Mouse (Mus musculus): Measurements from ENCODE around the gene Tiam2.

DNA sequence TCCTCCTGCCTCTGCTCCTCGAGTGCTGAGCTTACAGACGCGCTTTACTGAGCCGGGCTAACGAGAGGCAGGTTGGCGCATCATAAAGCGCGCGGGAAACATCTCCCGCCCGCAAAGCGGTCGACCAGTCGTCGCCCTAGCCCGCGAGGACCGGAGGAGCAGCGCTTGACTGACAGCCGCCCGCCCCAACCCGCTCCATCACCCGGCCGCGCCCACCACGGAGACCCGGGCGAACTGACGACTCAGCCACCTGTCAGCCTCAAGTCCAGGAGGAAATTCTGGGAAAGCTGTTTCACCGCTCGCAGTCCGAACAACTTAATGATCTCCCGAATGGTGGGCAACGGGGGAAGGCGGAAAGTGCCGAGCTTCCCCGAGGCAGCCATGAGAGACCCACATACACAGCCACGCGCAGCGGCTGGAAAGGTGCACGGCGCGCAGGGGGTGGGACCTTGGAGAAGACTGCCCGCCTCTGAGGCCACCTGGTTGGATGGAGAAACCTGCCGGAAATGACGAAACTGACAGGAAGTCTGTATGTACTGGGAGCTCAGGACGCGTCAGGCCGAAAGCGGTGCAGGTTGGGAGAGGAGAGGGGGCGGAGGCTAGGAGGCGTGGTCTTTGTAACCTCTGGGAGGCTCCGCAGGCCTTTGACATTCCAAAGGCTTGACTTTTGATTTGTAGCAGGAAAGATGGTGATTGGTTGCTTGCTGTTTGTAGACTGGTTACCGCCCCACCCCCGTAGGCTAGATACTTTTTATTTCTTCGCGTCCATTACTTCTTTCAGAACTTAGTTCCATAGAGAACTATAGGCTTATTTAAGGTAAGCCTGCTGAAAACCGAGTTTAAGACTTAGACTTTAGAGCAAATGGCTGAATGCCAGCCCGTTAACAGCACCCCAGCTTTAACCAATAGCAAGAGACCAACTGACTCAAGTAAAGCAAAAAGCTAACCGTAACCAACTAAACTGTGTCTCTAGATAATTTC is 231.2 kb downstream of the Tiam2 start, which contains the start of gene Tfb1m:
- TF ChIP-seq CTCF (IDR thresholded peaks at IDR 0.05; ENCODE audit: control insufficient read depth, insufficient read depth, low read length) (no peak), POLR2A (IDR thresholded peaks at IDR 0.05; ENCODE audit: borderline replicate concordance, control insufficient read depth, low read depth, low read length) (peak; percentile 49; the same call in 1 of the 2 replicates)

Measured in bone marrow, adult 2 months (tissue).